Mouse (Mus musculus) brain, embryonic 14.5 days (tissue): Measurements from ENCODE around the gene Lrp8.

Experiments
- CTCF ChIP-seq: fragments of 200-500 bp; IDR thresholded peaks from 2 replicates; pipeline ENCODE4 v1.5.1; 2012; ENCODE audit warnings: inconsistent platforms, mild to moderate bottlenecking, moderate library complexity, borderline replicate concordance; ENCODE audit not compliant: insufficient read depth, insufficient read length; ENCODE audit errors: extremely low read depth
- POLR2A ChIP-seq: fragments of 200-500 bp; IDR thresholded peaks from 2 replicates; pipeline ENCODE4 v1.6.1; 2012; ENCODE audit warnings: mild to moderate bottlenecking, inconsistent platforms, borderline replicate concordance; ENCODE audit not compliant: poor library complexity, insufficient read depth, insufficient read length, severe bottlenecking; ENCODE audit errors: extremely low read depth

DNA sequence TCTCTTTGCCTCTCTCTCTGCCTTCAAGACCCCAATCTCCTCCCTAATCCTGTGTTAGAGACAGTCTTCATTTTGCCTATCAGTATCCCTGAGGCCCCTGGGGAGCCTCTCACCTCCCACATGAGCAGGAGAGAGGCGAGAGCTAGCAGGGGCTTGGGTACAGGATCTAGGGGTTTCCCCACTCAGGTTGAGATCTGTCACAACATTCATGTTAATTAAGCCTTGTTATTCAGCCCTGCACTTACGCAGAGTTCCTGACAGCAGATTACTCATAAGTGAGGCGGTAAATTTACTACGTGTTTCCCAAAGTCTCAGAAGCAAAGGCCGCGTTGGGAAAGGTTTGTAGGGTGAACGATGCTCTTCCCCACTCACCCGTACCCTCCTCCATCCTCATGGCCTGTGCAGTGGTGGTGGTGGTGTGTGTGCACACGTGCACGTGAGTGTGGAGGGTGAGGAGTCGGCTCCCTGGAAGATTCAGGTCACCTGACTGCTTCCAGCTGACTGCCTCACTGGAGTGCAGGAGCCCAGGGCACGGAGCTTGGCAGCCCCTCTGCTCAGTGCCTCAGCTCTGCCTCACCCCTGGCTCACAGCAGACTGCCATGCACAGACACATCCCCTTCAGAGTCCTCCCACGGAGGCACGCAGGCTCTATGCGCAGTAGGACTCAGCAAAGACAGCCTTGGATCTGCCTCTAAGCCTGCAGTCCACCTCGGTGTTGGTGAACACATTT lies 18.1 kb downstream of the Lrp8 start:
- TF ChIP-seq CTCF (no peak), POLR2A (no peak)
